Mouse (Mus musculus) forebrain, embryonic 13.5 days (tissue): ENCODE results near the gene Gm3012. TPM values are rescaled to one million over a fixed set of nuclear protein-coding genes. Genes with fewer than 3 reads are reported as not detected.
"Not testable (repeated sequence)": the region's sequence is repeated elsewhere in the genome, so short reads cannot be mapped to it uniquely, and the experiment has no call there.

ENCODE experiments used
- ATAC-seq: fragments of 200-750 bp; cut with Nextera tagmentation; 2 replicates; pipeline ENCODE4 v1.8.0; 2017
- H3K27ac ChIP-seq: fragments of 300-500 bp; sonication (generic); 2 replicates; pipeline ENCODE4 v1.5.1; 2015; ENCODE audit warnings: inconsistent platforms, mild to moderate bottlenecking, moderate library complexity
- H3K27me3 ChIP-seq: fragments of 300-500 bp; sonication (generic); 2 replicates; pipeline ENCODE4 v1.6.1; 2015; ENCODE audit warnings: mild to moderate bottlenecking, inconsistent platforms
- H3K36me3 ChIP-seq: fragments of 300-500 bp; sonication (generic); 2 replicates; pipeline ENCODE4 v1.6.1; 2015; ENCODE audit warnings: mild to moderate bottlenecking, inconsistent platforms; ENCODE audit not compliant: poor library complexity, severe bottlenecking
- H3K4me1 ChIP-seq: fragments of 300-500 bp; sonication (generic); 2 replicates; pipeline ENCODE4 v1.6.1; 2015; ENCODE audit warnings: inconsistent platforms
- H3K4me2 ChIP-seq: fragments of 300-500 bp; sonication (generic); 2 replicates; pipeline ENCODE4 v1.6.1; 2015; ENCODE audit warnings: inconsistent platforms, mild to moderate bottlenecking, moderate library complexity
- H3K4me3 ChIP-seq: fragments of 300-500 bp; sonication (generic); 2 replicates; pipeline ENCODE4 v1.5.1; 2015; ENCODE audit warnings: mild to moderate bottlenecking, inconsistent platforms
- H3K9ac ChIP-seq: fragments of 300-500 bp; sonication (generic); 2 replicates; pipeline ENCODE4 v1.6.1; 2015; ENCODE audit warnings: mild to moderate bottlenecking, inconsistent platforms
- H3K9me3 ChIP-seq: fragments of 300-500 bp; sonication (generic); replicated peaks from 2 replicates; pipeline ENCODE4 v1.6.1; 2016; ENCODE audit warnings: inconsistent platforms
- WGBS: fragments of 180-500 bp; shearing (Covaris S2); methylation state at CpG from one replicate; pipeline ENCODE4 v1.1.7; 2015; 5-methylcytosine and 5-hydroxymethylcytosine counted together
- polyA plus RNA-seq: library from polyadenylated mRNA; unstranded; fragments of >200 nt; fragmentation: Nextera tagmentation; extraction: Ambion mirVana; gene quantifications from 2 replicates; pipeline ENCODE4 v1.2.1, GENCODE M21; 2015

Gm3012 gene
- not detected in 2 replicates for polyA plus RNA-seq

DNA sequence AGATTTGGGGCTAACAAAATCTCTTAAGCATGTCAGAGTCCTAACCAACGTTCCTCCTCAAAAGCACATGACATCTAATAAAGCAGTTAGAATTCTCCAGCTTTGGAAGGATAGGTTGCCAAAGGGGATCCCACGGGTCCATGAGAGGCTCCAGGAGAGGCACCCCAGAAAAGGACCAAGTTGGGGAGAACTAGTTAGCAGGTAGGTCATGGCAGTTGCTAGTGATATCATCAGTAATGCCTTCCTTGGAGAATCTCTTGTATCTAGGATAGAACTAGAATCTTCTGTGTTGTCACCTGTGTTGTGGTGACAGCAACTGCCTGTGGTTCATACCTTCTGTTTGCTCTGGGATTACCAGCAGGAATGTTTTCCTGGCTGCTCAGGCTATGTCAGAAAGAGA is at the start of gene Gm3012:
Gene Gm3012 (plus strand): TSS at position 301 of the 400 bp plus-strand sequence.
- WGBS = no CpG with 5 or more reads among the region's 2 CpGs
- not testable (repeated sequence) for ATAC-seq, H3K4me3 ChIP-seq, H3K27me3 ChIP-seq, H3K9me3 ChIP-seq, H3K9ac ChIP-seq, H3K4me2 ChIP-seq, H3K4me1 ChIP-seq, H3K27ac ChIP-seq, H3K36me3 ChIP-seq

DNA sequence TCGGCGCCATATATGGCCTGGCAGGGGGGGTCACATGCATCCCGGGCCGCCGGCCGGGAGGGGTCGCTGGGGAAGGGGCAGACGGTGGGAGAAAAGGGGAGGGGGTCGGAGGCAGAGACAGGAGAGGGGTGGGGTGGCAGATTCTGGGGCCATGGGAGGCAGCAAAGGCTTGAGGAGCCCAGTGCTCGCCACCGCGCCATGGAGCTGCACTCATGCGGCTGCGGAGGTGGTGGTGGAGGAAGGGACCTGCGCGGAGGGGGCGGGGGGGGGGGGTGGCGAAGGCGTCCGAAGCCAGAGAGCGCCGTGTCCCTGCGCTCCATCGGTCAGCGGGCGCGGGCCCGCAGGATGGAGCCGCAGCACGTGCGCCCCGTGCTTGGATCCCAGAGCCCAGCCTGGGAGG is 17.4 kb downstream of the Gm3012 start, which contains the start of gene Gm3020:
Gene Gm3020 (plus strand): TSS at position 301 of the 400 bp plus-strand sequence.
- H3K36me3 ChIP-seq, H3K4me3 ChIP-seq, ATAC-seq, H3K4me2 ChIP-seq, H3K27me3 ChIP-seq, H3K4me1 ChIP-seq, H3K9ac ChIP-seq, H3K27ac ChIP-seq, H3K9me3 ChIP-seq: not testable (repeated sequence)
- WGBS = no CpG with 5 or more reads among the region's 32 CpGs

DNA sequence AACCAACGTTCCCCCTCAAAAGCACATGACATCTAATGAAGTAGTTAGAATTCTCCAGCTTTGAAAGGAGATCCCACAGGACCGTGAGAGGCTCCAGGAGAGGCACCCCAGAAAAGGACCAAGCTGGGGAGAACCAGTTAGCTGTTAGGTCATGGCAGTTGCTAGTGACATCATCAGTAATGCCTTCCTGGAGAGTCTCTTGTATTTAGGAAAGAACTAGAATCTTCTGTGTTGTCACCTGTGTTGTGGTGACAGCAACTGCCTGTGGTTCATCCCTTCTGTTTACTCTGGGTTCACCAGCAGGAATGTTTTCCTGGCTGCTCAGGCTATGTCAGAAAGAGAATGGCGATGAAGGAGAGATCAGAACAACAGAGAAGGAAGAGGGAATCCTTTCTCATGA is 54.2 kb downstream of the Gm3012 start, which contains the start of gene Gm3043:
Gene Gm3043 (plus strand): TSS at position 301 of the 400 bp plus-strand sequence.
- ATAC-seq, H3K27ac ChIP-seq, H3K4me2 ChIP-seq, H3K36me3 ChIP-seq, H3K4me3 ChIP-seq, H3K4me1 ChIP-seq, H3K9me3 ChIP-seq, H3K9ac ChIP-seq, H3K27me3 ChIP-seq: not testable (repeated sequence)
- no CpG with 5 or more reads among the region's 3 CpGs for WGBS

Other genes with a start within 250 kb of the Gm3012 start
- gene Gm10413, start 239.4 kb upstream of the Gm3012 start, polyA plus RNA-seq = not detected in 2 replicates
- 6.2 and 8.9 TPM in 2 replicates for gene Gm10409, start 221.9 kb upstream of the Gm3012 start, polyA plus RNA-seq
- 4.3 and 4.7 TPM in 2 replicates for gene Gm3005, start 206.4 kb upstream of the Gm3012 start, polyA plus RNA-seq
- not detected in 2 replicates for gene Gm10408, start 185.1 kb upstream of the Gm3012 start, polyA plus RNA-seq
- 6.2 and 8.9 TPM in 2 replicates for gene Gm3020, start 17.5 kb downstream of the Gm3012 start, polyA plus RNA-seq
- not detected in 2 replicates for gene Gm3043, start 54.3 kb downstream of the Gm3012 start, polyA plus RNA-seq
- 1.6 and 1.9 TPM in 2 replicates for gene Gm3002, start 175.6 kb downstream of the Gm3012 start, polyA plus RNA-seq
- 0.18 TPM in 1 of 2 replicates, not detected in the other for gene Gm3033, start 211.7 kb downstream of the Gm3012 start, polyA plus RNA-seq
- not detected in 2 replicates for gene Gm2916, start 249.7 kb downstream of the Gm3012 start, polyA plus RNA-seq